Mouse (Mus musculus): ENCODE measurements around the gene Fastk. TPM values are rescaled to one million over a fixed set of nuclear protein-coding genes. Genes with fewer than 3 reads are reported as not detected.
A peak's percentile ranks its signal among the peaks of the same experiment; 100 is the strongest.

Fastk gene
- polyA plus RNA-seq, 1 experiment from 2014 or later, result 209 TPM

- H3K9me3 ChIP-seq (replicated peaks; ENCODE audit: control insufficient read depth, low read length), result no peaks in the 10 kb centered on the region
- H3K27ac ChIP-seq (ENCODE audit: low read length), result no peak overlapping the region
- peaks cover 16% of the 10 kb centered on the region for H3K36me3 ChIP-seq (ENCODE audit: control insufficient read depth, insufficient read depth)
- no peak for ATAC-seq (replicated peaks; ENCODE audit: extremely low read depth, insufficient read depth, low FRiP score)
- 45% methylated on average over 12 of the region's 12 CpGs for WGBS
- H3K4me1 ChIP-seq (ENCODE audit: control insufficient read depth, insufficient read depth, low read length), result peaks cover 33% of the 10 kb centered on the region
- H3K4me3 ChIP-seq (ENCODE audit: low read length), result no peak overlapping the region
- peak overlapping the region; percentile 82; the same call in 1 of the 2 replicates for H3K9ac ChIP-seq (ENCODE audit: low read length)
- peak overlapping the region; percentile 92; the same call in 1 of the 2 replicates for H3K4me2 ChIP-seq (ENCODE audit: low read depth, low read length)
- H3K27me3 ChIP-seq (ENCODE audit: control insufficient read depth, insufficient read depth, low read length), result no peaks in the 10 kb centered on the region
Measured at GRCm38 (mm10) chr5:24427285-24427633, 17.8 kb downstream of the Fastk start.

DNA sequence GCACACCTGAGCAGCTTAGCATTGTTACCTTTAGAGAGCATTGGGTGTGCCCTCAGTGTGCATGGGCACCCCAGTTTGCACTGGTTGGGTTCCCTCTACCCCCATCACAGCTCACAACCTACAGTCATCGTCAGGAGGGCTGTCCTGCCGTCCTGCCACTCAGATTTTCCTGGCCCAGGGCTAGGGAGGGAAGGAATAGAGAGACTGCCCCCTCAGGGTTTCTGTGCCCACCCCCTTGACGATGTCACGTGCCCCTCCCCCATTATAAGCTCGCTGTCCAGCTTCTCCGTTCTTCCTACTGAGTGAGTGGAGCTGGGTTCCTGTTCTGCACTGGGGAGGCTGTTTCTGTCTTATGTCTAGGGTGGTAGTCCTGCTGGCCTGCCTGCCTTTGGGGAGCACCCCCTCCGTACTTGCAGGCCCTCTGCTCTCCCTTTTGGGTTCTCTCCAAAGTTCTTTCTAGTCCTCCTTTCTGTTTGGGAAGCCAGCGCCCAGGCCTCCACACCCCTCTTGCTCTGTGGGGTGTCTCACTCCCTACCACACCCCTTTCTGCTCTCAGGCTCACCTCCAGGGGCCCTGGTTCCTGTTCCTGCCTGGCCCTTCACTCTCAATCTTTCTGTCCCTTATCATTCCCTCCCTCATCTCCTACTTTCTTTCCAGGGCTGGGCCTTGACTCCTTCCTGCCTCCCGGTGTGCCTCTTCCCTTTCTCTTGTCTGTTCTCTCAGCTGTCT lies 18.4 kb downstream of the Fastk start:
- Histone ChIP-seq H3K36me3 (ENCODE audit: control insufficient read depth, insufficient read depth) (peaks cover 11% of the 10 kb centered on the region; the same call in 1 of the 2 replicates), H3K9me3 (replicated peaks; ENCODE audit: control insufficient read depth, low read length) (no peaks in the 10 kb centered on the region), H3K4me3 (ENCODE audit: low read length) (peak overlapping the region; percentile 79), H3K4me2 (ENCODE audit: low read depth, low read length) (peak overlapping the region; percentile 92), H3K27me3 (ENCODE audit: control insufficient read depth, insufficient read depth, low read length) (no peaks in the 10 kb centered on the region), H3K27ac (ENCODE audit: low read length) (no peak overlapping the region), H3K4me1 (ENCODE audit: control insufficient read depth, insufficient read depth, low read length) (peaks cover 33% of the 10 kb centered on the region), H3K9ac (ENCODE audit: low read length) (peak overlapping the region; percentile 82)
- WGBS, result 18% methylated on average over 9 of the region's 9 CpGs
- no peak for ATAC-seq (replicated peaks; ENCODE audit: extremely low read depth, insufficient read depth, low FRiP score)

GRCm38 (mm10) chr5:24426037-24426432 lies 19.1 kb downstream of the Fastk start:
- Histone ChIP-seq H3K9me3 (replicated peaks; ENCODE audit: control insufficient read depth, low read length) (no peaks in the 10 kb centered on the region), H3K27me3 (ENCODE audit: control insufficient read depth, insufficient read depth, low read length) (no peaks in the 10 kb centered on the region), H3K4me1 (ENCODE audit: control insufficient read depth, insufficient read depth, low read length) (peaks cover 33% of the 10 kb centered on the region), H3K9ac (ENCODE audit: low read length) (peak overlapping the region; percentile 82), H3K27ac (ENCODE audit: low read length) (peak overlapping the region; percentile 97; the same call in 1 of the 2 replicates), H3K4me2 (ENCODE audit: low read depth, low read length) (peak overlapping the region; percentile 92), H3K4me3 (ENCODE audit: low read length) (peak overlapping the region; percentile 79), H3K36me3 (ENCODE audit: control insufficient read depth, insufficient read depth) (peaks cover 11% of the 10 kb centered on the region; the same call in 1 of the 2 replicates)
- 0 out of 2 replicates have a peak, but pooled peaks have one; percentile 1 for ATAC-seq (replicated peaks; ENCODE audit: extremely low read depth, insufficient read depth, low FRiP score)
- WGBS, result 3% methylated on average over 10 of the region's 10 CpGs

GRCm38 (mm10) chr5:24425421-24426036 lies 19.6 kb downstream of the Fastk start:
- peak overlapping the region; percentile 79 for H3K4me3 ChIP-seq (ENCODE audit: low read length)
- H3K27ac ChIP-seq (ENCODE audit: low read length), result peak overlapping the region; percentile 97
- H3K9ac ChIP-seq (ENCODE audit: low read length), result peak overlapping the region; percentile 82
- 0 out of 2 replicates have a peak, but pooled peaks have one; percentile 2 for ATAC-seq (replicated peaks; ENCODE audit: extremely low read depth, insufficient read depth, low FRiP score)
- peaks cover 33% of the 10 kb centered on the region for H3K4me1 ChIP-seq (ENCODE audit: control insufficient read depth, insufficient read depth, low read length)
- under 1% methylated on average over 30 of the region's 30 CpGs for WGBS
- H3K27me3 ChIP-seq (ENCODE audit: control insufficient read depth, insufficient read depth, low read length), result no peaks in the 10 kb centered on the region
- H3K4me2 ChIP-seq (ENCODE audit: low read depth, low read length), result peak overlapping the region; percentile 92
- H3K36me3 ChIP-seq (ENCODE audit: control insufficient read depth, insufficient read depth), result peaks cover 8% of the 10 kb centered on the region; the same call in 1 of the 2 replicates
- no peaks in the 10 kb centered on the region for H3K9me3 ChIP-seq (replicated peaks; ENCODE audit: control insufficient read depth, low read length)

DNA sequence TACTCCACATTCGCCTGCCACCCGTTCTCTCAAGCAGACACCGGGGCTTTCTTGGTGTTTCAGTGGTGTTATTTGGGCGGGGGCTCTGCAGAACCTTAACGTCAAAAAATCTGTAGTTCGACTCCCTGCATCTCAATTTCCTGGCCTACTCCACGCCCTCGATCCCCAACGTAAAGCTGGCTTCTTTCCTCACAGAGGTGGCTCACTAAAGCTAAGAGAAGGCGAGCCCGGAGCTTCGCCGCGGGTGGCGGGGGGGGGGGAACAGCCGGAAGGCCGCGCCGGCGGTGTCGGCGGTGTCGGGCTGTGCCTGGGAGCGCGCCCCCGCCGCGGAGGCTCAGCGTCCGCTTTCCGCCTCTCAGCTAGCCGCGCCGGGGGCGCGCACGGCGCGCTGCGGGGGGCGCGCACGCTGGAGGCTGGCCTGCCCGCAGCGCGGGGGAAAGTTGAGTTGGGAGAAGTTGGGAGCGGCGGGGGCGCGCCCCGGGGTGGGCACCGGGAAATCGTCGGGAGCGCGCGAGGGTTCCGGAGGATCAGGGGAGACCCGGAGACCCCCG lies 20.2 kb downstream of the Fastk start:
- H3K4me1 ChIP-seq (ENCODE audit: control insufficient read depth, insufficient read depth, low read length), result peaks cover 33% of the 10 kb centered on the region
- peak; percentile 34 for ATAC-seq (replicated peaks; ENCODE audit: extremely low read depth, insufficient read depth, low FRiP score)
- 1% methylated on average over 59 of the region's 60 CpGs for WGBS

GRCm38 (mm10) chr5:24424004-24424781 lies 20.9 kb downstream of the Fastk start:
- WGBS, result 9% methylated on average over 21 of the region's 21 CpGs
- H3K9me3 ChIP-seq (replicated peaks; ENCODE audit: control insufficient read depth, low read length), result no peaks in the 10 kb centered on the region
- peaks cover 7% of the 10 kb centered on the region for H3K36me3 ChIP-seq (ENCODE audit: control insufficient read depth, insufficient read depth)
- H3K9ac ChIP-seq (ENCODE audit: low read length), result peak overlapping the region; percentile 82
- no peaks in the 10 kb centered on the region for H3K27me3 ChIP-seq (ENCODE audit: control insufficient read depth, insufficient read depth, low read length)
- ATAC-seq (replicated peaks; ENCODE audit: extremely low read depth, insufficient read depth, low FRiP score), result peak; percentile 1
- peak overlapping the region; percentile 79 for H3K4me3 ChIP-seq (ENCODE audit: low read length)
- peaks cover 33% of the 10 kb centered on the region for H3K4me1 ChIP-seq (ENCODE audit: control insufficient read depth, insufficient read depth, low read length)
- H3K4me2 ChIP-seq (ENCODE audit: low read depth, low read length), result peak overlapping the region; percentile 92
- H3K27ac ChIP-seq (ENCODE audit: low read length), result peak overlapping the region; percentile 97

More for the DNA sequence above, 20.2 kb downstream of the Fastk start:
- peak overlapping the region; percentile 82 for H3K9ac ChIP-seq (ENCODE audit: low read length)
- H3K4me2 ChIP-seq (ENCODE audit: low read depth, low read length), result peak overlapping the region; percentile 92
- H3K27ac ChIP-seq (ENCODE audit: low read length), result peak overlapping the region; percentile 97
- H3K9me3 ChIP-seq (replicated peaks; ENCODE audit: control insufficient read depth, low read length), result no peaks in the 10 kb centered on the region
- no peaks in the 10 kb centered on the region for H3K27me3 ChIP-seq (ENCODE audit: control insufficient read depth, insufficient read depth, low read length)
- peaks cover 9% of the 10 kb centered on the region; the same call in 1 of the 2 replicates for H3K36me3 ChIP-seq (ENCODE audit: control insufficient read depth, insufficient read depth)
- peak overlapping the region; percentile 79 for H3K4me3 ChIP-seq (ENCODE audit: low read length)

GRCm38 (mm10) chr5:24423129-24424003 lies 21.7 kb downstream of the Fastk start, which contains the start of the genes Cdk5 and Slc4a2:
Cdk5 (minus strand) TSS chr5:24423530.
Slc4a2 (plus strand) TSS chr5:24423837.
- H3K4me3 ChIP-seq (ENCODE audit: low read length), result peak within 1 kb of the TSS; percentile 79
- H3K27ac ChIP-seq (ENCODE audit: low read length), result peak within 1 kb of the TSS; percentile 97
- peaks cover 31% of the 10 kb centered on the region for H3K4me1 ChIP-seq (ENCODE audit: control insufficient read depth, insufficient read depth, low read length)
- H3K9me3 ChIP-seq (replicated peaks; ENCODE audit: control insufficient read depth, low read length), result no peaks in the 10 kb centered on the region
- peaks cover 7% of the 10 kb centered on the region for H3K36me3 ChIP-seq (ENCODE audit: control insufficient read depth, insufficient read depth)
- H3K4me2 ChIP-seq (ENCODE audit: low read depth, low read length), result peak within 1 kb of the TSS; percentile 92
- H3K27me3 ChIP-seq (ENCODE audit: control insufficient read depth, insufficient read depth, low read length), result no peaks in the 10 kb centered on the region
- WGBS, result under 1% methylated on average over 46 of the region's 46 CpGs
- H3K9ac ChIP-seq (ENCODE audit: low read length), result peak within 1 kb of the TSS; percentile 82
- peak; percentile 91 for ATAC-seq (replicated peaks; ENCODE audit: extremely low read depth, insufficient read depth, low FRiP score)

DNA sequence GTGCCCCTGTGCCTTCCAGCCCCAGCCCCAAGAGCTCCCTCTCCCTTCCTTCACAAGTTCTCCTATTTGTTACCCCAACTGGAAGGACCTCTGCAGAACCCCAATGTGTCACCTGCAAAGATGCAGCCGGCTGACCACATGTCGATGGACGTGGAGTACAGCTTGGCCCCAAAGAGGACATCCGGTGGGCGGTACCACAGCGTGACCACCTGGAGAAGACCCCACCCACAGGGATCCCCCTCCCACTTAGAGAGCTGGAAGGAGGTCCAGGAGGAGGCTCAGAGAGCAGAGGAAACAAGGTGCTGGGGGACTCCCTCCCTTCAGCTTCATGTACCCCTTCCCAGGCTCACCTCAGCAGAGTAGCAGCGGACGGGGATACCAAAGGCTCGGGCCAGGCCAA lies 24.7 kb downstream of the Fastk start:
- H3K4me2 ChIP-seq (ENCODE audit: low read depth, low read length), result no peak overlapping the region
- ATAC-seq (replicated peaks; ENCODE audit: extremely low read depth, insufficient read depth, low FRiP score), result no peak
- H3K4me1 ChIP-seq (ENCODE audit: control insufficient read depth, insufficient read depth, low read length), result peaks cover 9% of the 10 kb centered on the region
- no peak overlapping the region for H3K9ac ChIP-seq (ENCODE audit: low read length)
- WGBS, result 87% methylated on average over 9 of the region's 9 CpGs
- no peak overlapping the region for H3K4me3 ChIP-seq (ENCODE audit: low read length)
- no peaks in the 10 kb centered on the region for H3K9me3 ChIP-seq (replicated peaks; ENCODE audit: control insufficient read depth, low read length)
- no peaks in the 10 kb centered on the region for H3K27me3 ChIP-seq (ENCODE audit: control insufficient read depth, insufficient read depth, low read length)
- H3K27ac ChIP-seq (ENCODE audit: low read length), result no peak overlapping the region
- peaks cover 7% of the 10 kb centered on the region for H3K36me3 ChIP-seq (ENCODE audit: control insufficient read depth, insufficient read depth)

Measured in heart, embryonic 16.5 days (tissue).